Mouse (Mus musculus) megakaryocyte, adult 5-6 weeks (primary cell): ENCODE measurements at regions not wholly inside any gene's neighbourhood (a gene's known extent, or its start where the extent isn't known, plus 50 kb on each side); places are given as distances from the start of the nearest gene placed in this dataset.

Experiments used
- ATAC-seq: 2 replicates; pipeline ENCODE4 v1.8.0; 2016; ENCODE audit warnings: mild to moderate bottlenecking, inconsistent platforms; ENCODE audit not compliant: poor library complexity, severe bottlenecking

DNA sequence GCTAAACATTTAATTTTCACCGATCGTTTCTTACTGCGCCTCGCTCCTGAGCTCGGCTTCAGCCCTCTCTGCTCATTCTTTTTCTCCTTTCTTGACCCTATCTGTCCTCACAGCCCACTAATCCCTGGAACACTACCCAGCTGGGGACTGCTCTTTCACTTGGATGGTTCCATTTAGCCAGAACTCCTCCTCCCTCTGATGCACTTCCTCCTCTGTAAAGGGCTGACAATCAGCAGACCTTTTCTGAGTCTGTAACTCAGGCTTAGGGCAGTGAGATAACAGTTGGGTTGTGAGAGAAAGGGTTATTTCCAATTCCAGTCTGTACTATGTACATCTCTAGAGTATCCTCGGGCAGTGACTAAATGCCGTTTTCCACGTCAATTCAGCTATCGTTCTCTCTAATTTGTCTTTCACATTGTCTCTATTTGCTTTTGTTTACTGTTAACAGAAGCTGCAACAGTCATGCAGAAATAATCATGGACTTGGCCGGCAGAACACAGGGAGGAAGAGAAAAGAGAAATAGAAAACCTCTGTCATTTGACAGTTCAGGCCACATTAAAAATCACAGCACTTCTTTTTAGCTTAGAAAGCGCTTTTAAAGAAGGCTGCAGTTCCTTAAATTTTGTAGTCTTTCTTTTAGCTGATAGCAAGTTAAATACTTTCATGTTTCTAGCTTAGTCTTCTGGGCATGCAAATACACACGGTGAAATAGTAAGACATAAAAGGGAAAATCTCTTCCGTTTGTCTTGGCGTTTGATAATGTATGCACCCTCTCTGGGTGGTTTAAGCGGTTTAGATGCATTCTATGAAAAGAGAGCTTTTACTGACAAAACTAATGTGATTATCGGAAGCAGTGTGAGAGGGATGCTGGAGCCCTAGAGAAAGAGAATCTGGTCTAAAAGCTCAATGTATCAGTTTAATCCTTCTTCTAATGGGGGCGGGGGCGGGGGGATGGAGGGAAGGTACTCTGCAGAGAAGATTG, 94.7 kb upstream of the Fam181b start:
- no peak for ATAC-seq

DNA sequence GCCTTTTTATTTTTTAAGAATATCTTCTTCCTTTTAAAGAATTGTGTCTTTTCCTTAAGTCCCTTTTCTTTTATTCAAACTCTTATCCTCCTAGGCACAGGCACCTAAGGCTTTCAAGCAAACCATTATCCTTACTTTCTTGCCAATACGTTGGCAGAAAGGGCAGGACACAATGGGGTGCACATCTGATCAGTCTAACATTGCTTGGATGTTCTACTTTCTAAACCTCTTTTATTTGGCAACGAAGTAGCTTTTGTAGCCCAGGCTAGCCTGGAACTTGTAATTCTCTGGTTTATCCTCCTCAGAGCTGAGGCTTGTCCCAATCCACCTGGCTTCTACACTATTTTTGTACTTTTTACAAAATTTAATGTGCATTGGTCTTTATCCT, 94.0 kb upstream of the Fam181b start:
- no peak for ATAC-seq

DNA sequence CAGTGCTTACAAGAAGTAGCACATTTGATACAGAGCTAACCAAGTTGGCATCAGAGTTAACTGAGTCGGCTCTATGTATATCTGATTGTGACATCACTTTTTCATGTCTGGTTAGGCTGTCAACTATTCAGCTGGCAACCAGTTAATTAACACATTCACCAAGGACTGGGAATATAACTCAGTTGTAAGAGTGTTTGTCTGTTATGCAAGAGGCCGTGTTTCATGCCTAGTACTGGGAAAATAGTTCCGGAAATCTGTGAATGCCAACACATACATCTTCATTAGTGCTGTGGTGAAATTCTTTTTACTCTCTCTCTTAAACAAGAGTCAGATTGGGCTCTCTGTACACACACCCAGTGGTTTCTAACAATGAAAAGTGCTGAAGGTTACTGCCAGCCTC, 80.8 kb upstream of the Fam181b start:
- ATAC-seq, result no peak

DNA sequence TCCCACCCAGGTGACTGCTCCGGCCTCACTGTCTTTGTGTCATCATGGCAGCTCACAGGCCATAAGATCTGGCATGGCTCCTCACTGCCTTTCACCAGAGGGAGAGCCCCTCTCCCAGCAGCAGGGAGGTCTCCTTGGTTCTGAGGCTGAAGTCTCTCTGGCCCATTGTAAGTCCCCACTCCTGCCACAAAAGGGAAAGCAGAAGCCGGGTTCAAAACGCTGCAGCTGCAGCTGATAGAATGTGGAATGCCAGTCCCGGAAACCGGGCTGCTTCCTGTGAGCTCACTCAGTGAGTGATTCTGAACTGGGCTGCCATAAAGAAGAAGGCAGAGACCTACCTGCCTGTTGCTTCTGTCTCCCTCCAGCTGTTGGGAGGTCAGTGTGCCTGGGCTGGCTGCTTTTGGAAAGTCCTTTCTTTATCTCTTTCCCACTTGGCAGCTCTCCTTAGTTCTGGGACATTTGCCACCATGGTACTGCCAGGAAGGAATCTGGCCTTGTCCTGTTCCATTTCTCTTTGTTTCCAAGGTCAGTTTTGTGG, 72.9 kb upstream of the Fam181b start:
- peak; percentile 38; the same call in 1 of the 2 replicates for ATAC-seq

DNA sequence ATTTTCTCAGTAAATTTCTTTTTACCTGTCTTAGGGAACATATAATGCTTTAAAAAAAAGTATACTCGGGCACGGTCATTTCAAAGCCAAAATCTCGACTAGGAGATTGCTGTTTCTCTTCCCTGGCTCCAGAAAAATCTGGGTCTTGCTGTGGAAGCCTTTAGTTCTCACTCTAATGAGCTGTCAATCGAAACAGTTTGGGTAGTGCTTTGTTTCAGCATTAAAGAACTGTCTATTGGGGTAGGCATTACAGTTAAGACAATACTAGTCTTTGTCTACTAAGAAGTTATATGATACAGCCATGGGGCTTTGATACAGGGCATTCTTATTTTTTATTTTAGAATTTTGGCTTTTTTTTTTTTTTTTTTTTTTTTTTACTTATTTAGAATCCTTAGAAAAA, 71.9 kb upstream of the Fam181b start:
- ATAC-seq, result no peak

DNA sequence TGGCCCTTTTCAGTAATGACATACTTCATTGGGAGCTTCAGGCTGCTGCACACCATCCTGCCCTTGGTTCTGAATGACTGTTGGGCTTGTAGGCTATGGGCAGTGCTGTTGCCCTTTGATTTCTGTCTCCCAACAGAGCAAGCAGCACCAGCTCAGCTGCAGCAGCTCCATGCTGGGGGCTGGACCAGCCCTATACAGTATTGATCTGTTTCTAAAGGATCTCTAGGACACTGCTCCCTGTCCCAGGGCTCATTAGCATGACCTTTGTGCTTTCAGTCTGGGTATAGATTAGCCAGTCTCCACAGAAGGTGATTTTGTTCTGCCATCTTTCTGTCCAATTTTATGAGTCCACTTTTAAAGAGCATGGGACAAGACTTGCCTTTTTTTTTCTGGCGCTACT, 60.3 kb upstream of the Fam181b start:
- no peak for ATAC-seq

DNA sequence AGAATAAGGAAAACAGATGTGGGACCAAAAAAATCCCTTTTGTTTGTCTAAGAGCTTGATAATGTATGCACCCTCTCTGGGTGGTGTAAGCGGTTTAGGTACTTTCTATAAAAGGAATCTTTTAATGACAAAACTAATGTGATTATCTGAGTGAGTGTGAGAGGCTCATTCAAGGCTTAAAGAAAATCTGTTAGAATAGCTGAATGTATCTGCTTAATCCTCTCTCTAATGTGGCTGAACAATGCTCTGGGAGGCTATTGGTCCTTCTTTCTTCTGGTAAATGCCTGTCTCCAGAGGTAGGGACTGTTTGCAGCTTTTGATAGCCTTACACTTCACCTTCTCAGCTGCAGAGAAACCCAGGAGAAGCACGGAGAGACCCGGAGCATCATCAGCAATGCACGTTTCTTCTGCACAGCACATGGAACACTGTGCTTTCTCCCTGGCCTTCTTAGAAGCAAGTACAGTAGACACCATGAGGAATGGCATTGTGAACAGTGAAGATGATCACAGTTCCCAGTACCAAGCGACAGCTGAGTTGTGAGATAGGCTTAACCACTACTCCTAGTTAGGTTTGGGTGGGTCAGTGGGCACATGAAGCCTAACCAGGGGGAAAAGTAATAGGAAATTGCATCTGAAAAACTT, 56.1 kb upstream of the Fam181b start:
- no peak for ATAC-seq

DNA sequence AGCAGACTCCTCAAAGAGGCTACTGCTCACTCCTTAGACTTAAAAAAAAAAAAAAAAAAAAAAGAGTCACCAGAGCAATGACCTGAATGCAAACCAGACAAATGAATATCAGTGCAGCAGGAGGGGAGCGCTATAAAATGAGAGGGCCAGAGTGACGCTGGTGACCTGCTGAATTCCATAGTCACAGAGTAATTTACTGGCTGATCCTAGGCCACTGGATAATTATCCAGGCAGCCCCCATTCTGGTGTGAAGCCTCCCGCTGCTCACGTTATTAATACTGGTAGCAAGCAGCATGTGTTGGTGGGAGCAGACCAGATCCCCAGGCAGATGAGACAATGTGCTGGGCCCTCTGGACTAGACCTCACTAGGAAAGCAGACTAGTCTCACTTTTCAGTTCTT, 53.4 kb upstream of the Fam181b start:
- ATAC-seq, result no peak
